Mouse (Mus musculus) myocyte (in vitro differentiated cells): Measurements from ENCODE around the gene Sh3pxd2b. TPM values are rescaled to one million over a fixed set of nuclear protein-coding genes. Genes with fewer than 3 reads are reported as not detected.
A peak's percentile ranks its signal among the peaks of the same experiment; 100 is the strongest.

Source experiments
- H3K27me3 ChIP-seq: one replicate; pipeline ENCODE4 v1.6.1; 2011; ENCODE audit not compliant: control insufficient read depth, insufficient read depth, insufficient read length
- H3K36me3 ChIP-seq: one replicate; pipeline ENCODE4 v1.6.1; 2011; ENCODE audit not compliant: control insufficient read depth, insufficient read depth
- H3K4me2 ChIP-seq: one replicate; pipeline ENCODE4 v1.6.1; 2011; ENCODE audit warnings: low read depth, control low read depth
- H3K4me3 ChIP-seq: one replicate; pipeline ENCODE4 v1.5.1; 2011; ENCODE audit warnings: mild to moderate bottlenecking, control low read depth, moderate library complexity
- H3K79me2 ChIP-seq: one replicate; pipeline ENCODE4 v1.6.1; 2011; ENCODE audit not compliant: control insufficient read depth, insufficient read depth
- H3ac ChIP-seq: one replicate; pipeline ENCODE4 v1.6.1; 2011; ENCODE audit not compliant: control insufficient read depth, insufficient read length
- CEBPB ChIP-seq: IDR thresholded peaks from 2 replicates; pipeline ENCODE4 v1.6.1; 2011; ENCODE audit warnings: mild to moderate bottlenecking, moderate library complexity; ENCODE audit not compliant: poor library complexity, insufficient read depth, severe bottlenecking
- E2F4 ChIP-seq: IDR thresholded peaks from one replicate; pipeline ENCODE4 v1.6.1; 2011; ENCODE audit warnings: mild to moderate bottlenecking, control low read depth, moderate library complexity; ENCODE audit not compliant: insufficient read depth
- MAX ChIP-seq: IDR thresholded peaks from one replicate; pipeline ENCODE4 v1.6.1; 2011; ENCODE audit warnings: low read depth, mild to moderate bottlenecking, control low read depth
- MYOD1 ChIP-seq, 3 experiments: IDR thresholded peaks; one replicate each; pipeline ENCODE4 v1.6.1; 2011; ENCODE audit warnings: control low read depth in 2 of 3, low read depth in 2 of 3, mild to moderate bottlenecking in 2 of 3, moderate library complexity in 1 of 3; ENCODE audit not compliant: insufficient read length in 2 of 3, control insufficient read depth in 1 of 3
- MYOG ChIP-seq, 3 experiments: IDR thresholded peaks; one replicate each; pipeline ENCODE4 v1.6.1; 2011; ENCODE audit warnings: control low read depth in 2 of 3, low read depth in 2 of 3, mild to moderate bottlenecking in 2 of 3; ENCODE audit not compliant: insufficient read length in 2 of 3, control insufficient read depth in 1 of 3, insufficient read depth in 1 of 3
- POLR2A ChIP-seq: IDR thresholded peaks from one replicate; pipeline ENCODE4 v1.6.1; 2011; ENCODE audit warnings: low read depth, mild to moderate bottlenecking, control low read depth, moderate library complexity; ENCODE audit not compliant: insufficient read length
- POLR2AphosphoS2 ChIP-seq: IDR thresholded peaks from one replicate; pipeline ENCODE4 v1.6.1; 2011; ENCODE audit warnings: low read depth, control low read depth; ENCODE audit not compliant: insufficient read length
- REST ChIP-seq: IDR thresholded peaks from one replicate; pipeline ENCODE4 v1.6.1; 2011; ENCODE audit warnings: mild to moderate bottlenecking, control low read depth, moderate library complexity; ENCODE audit not compliant: insufficient read depth, insufficient read length
- SRF ChIP-seq: IDR thresholded peaks from one replicate; pipeline ENCODE4 v1.6.1; 2011; ENCODE audit warnings: low read depth; ENCODE audit not compliant: control insufficient read depth, insufficient read length
- TCF12 ChIP-seq: IDR thresholded peaks from one replicate; pipeline ENCODE4 v1.6.1; 2011; ENCODE audit warnings: mild to moderate bottlenecking, control low read depth; ENCODE audit not compliant: poor library complexity, insufficient read depth, severe bottlenecking
- TCF3 ChIP-seq: IDR thresholded peaks from one replicate; pipeline ENCODE4 v1.6.1; 2011; ENCODE audit warnings: low read depth, control low read depth; ENCODE audit not compliant: insufficient read length
- USF1 ChIP-seq: IDR thresholded peaks from one replicate; pipeline ENCODE4 v1.6.1; 2011; ENCODE audit warnings: low read depth, mild to moderate bottlenecking, control low read depth, moderate library complexity
- polyA plus RNA-seq: library from polyadenylated mRNA; unstranded; fragments of >200 nt; fragmentation: generic; extraction: Trizol; gene quantifications from one replicate; pipeline ENCODE4 v1.2.1, GENCODE M21; 2012; ENCODE audit warnings: missing spikeins

Sh3pxd2b gene
- polyA plus RNA-seq, 1 experiment, result 22.3 TPM

GRCm38 (mm10) chr11:32302824-32303419 lies 44.7 kb upstream of the Sh3pxd2b start:
- no peaks in the 10 kb centered on the region for H3K36me3 ChIP-seq
- H3K79me2 ChIP-seq, result no peaks in the 10 kb centered on the region
- no peak for TF ChIP-seq MAX
- no peak for TF ChIP-seq TCF3
- TF ChIP-seq MYOD1 (IDR thresholded peaks at IDR 0.05; ENCODE audit: control insufficient read depth in 1 of 3, insufficient read length in 2 of 3, low read depth in 2 of 3), result peak in 1 of 3 experiments; percentile 55
- TF ChIP-seq USF1, result no peak

GRCm38 (mm10) chr11:32303455-32303854 lies 44.2 kb upstream of the Sh3pxd2b start:
- peaks cover 7% of the 10 kb centered on the region for H3K27me3 ChIP-seq
- no peak overlapping the region for H3K4me3 ChIP-seq
- no peak overlapping the region for H3K4me2 ChIP-seq
- no peak overlapping the region for H3ac ChIP-seq
- no peak for TF ChIP-seq CEBPB
- no peak for TF ChIP-seq E2F4
- H3K36me3 ChIP-seq, result no peaks in the 10 kb centered on the region
- no peaks in the 10 kb centered on the region for H3K79me2 ChIP-seq

More at GRCm38 (mm10) chr11:32302824-32303419, 44.7 kb upstream of the Sh3pxd2b start:
- peaks cover 7% of the 10 kb centered on the region for H3K27me3 ChIP-seq
- H3ac ChIP-seq, result no peak overlapping the region
- H3K4me2 ChIP-seq, result no peak overlapping the region
- H3K4me3 ChIP-seq, result no peak overlapping the region

GRCm38 (mm10) chr11:32307006-32307405 lies 40.6 kb upstream of the Sh3pxd2b start:
- no peak for TF ChIP-seq POLR2AphosphoS2
- no peak for TF ChIP-seq TCF3

GRCm38 (mm10) chr11:32309446-32309845 lies 38.2 kb upstream of the Sh3pxd2b start:
- H3ac ChIP-seq, result no peak overlapping the region
- no peak overlapping the region for H3K4me3 ChIP-seq
- H3K4me2 ChIP-seq, result no peak overlapping the region
- H3K36me3 ChIP-seq, result no peaks in the 10 kb centered on the region
- no peaks in the 10 kb centered on the region for H3K79me2 ChIP-seq
- no peaks in the 10 kb centered on the region for H3K27me3 ChIP-seq
- TF ChIP-seq CEBPB (no peak), MYOG (IDR thresholded peaks at IDR 0.05; ENCODE audit: control insufficient read depth in 1 of 3, insufficient read depth in 1 of 3, insufficient read length in 2 of 3, low read depth in 2 of 3) (no peak), USF1 (no peak), REST (no peak), POLR2A (no peak), TCF12 (no peak), SRF (no peak), MYOD1 (IDR thresholded peaks at IDR 0.05; ENCODE audit: control insufficient read depth in 1 of 3, insufficient read length in 2 of 3, low read depth in 2 of 3) (no peak), MAX (no peak), E2F4 (no peak), TCF3 (no peak), POLR2AphosphoS2 (no peak)

More at GRCm38 (mm10) chr11:32307006-32307405, 40.6 kb upstream of the Sh3pxd2b start:
- no peak overlapping the region for H3K4me3 ChIP-seq
- peaks cover 7% of the 10 kb centered on the region for H3K27me3 ChIP-seq
- no peak overlapping the region for H3ac ChIP-seq
- no peak overlapping the region for H3K4me2 ChIP-seq
- no peaks in the 10 kb centered on the region for H3K79me2 ChIP-seq
- no peaks in the 10 kb centered on the region for H3K36me3 ChIP-seq

DNA sequence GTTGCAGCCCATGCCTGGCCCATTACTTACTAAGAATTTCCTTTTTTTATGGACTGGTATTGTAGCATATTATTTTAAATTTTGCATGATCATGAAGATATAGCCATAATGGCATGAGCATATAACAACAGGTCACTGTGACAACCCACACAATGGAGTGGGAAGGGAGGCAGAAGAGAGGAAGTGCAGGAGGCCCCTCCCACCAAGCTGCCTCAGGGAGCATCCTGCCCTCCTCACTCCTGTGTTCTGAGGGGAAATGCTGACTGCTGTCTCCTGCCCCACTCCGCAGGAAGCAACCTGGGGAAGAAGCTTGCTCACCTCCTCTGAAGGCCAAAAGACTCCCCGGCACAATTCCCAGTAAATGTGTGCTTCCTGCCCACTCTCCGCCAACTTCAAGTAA lies 37.7 kb upstream of the Sh3pxd2b start:
- no peaks in the 10 kb centered on the region for H3K27me3 ChIP-seq
- H3K79me2 ChIP-seq, result no peaks in the 10 kb centered on the region
- no peaks in the 10 kb centered on the region for H3K36me3 ChIP-seq
- no peak overlapping the region for H3ac ChIP-seq
- no peak overlapping the region for H3K4me2 ChIP-seq
- TF ChIP-seq MYOD1 (IDR thresholded peaks at IDR 0.05; ENCODE audit: control insufficient read depth in 1 of 3, insufficient read length in 2 of 3, low read depth in 2 of 3) (no peak), REST (no peak), TCF3 (no peak), POLR2AphosphoS2 (no peak), USF1 (no peak), POLR2A (no peak), TCF12 (no peak), MAX (no peak), MYOG (IDR thresholded peaks at IDR 0.05; ENCODE audit: control insufficient read depth in 1 of 3, insufficient read depth in 1 of 3, insufficient read length in 2 of 3, low read depth in 2 of 3) (no peak), E2F4 (no peak), SRF (no peak)
- no peak overlapping the region for H3K4me3 ChIP-seq
